Mouse (Mus musculus): ENCODE measurements around the gene Cenpa. TPM values are rescaled to one million over a fixed set of nuclear protein-coding genes. Genes with fewer than 3 reads are reported as not detected.
A peak's percentile ranks its signal among the peaks of the same experiment; 100 is the strongest.
"Not testable (repeated sequence)": the region's sequence is repeated elsewhere in the genome, so short reads cannot be mapped to it uniquely, and the experiment has no call there.

Cenpa gene
- total RNA-seq, 1 experiment from 2014 or later, result 39.1 TPM

- peak; percentile 36 for DNase-seq
These were observed 20.5 kb upstream of the Cenpa start for GRCm38 (mm10) chr5:30646036-30646435.

- DNase-seq, result no peak
These were observed 19.2 kb upstream of the Cenpa start for GRCm38 (mm10) chr5:30647396-30647795.

GRCm38 (mm10) chr5:30647815-30648560, 18.6 kb upstream of the Cenpa start, which contains the start of gene Slc35f6:
TSS of gene Slc35f6 (plus strand) at chr5:30647933.
- peak; percentile 97 for DNase-seq

- no peak for DNase-seq
These were observed 17.0 kb upstream of the Cenpa start for GRCm38 (mm10) chr5:30649558-30649957.

- DNase-seq, result peak; percentile 65
These were observed 15.8 kb upstream of the Cenpa start for GRCm38 (mm10) chr5:30650756-30651155.

- peak; percentile 55 for DNase-seq
These were observed 15.0 kb upstream of the Cenpa start for GRCm38 (mm10) chr5:30651554-30651953.

GRCm38 (mm10) chr5:30653246-30653645, 13.3 kb upstream of the Cenpa start:
- no peak for DNase-seq

GRCm38 (mm10) chr5:30655042-30655441, 11.5 kb upstream of the Cenpa start:
- DNase-seq, result no peak

- no peak for DNase-seq
These were observed 10.9 kb upstream of the Cenpa start for GRCm38 (mm10) chr5:30655526-30656195.

GRCm38 (mm10) chr5:30659042-30659441, 7.5 kb upstream of the Cenpa start:
- no peak for DNase-seq

GRCm38 (mm10) chr5:30660278-30660677, 6.3 kb upstream of the Cenpa start:
- no peak for DNase-seq

- DNase-seq, result no peak
These were observed 5.8 kb upstream of the Cenpa start for GRCm38 (mm10) chr5:30660813-30661212.

- DNase-seq, result no peak
These were observed 1.2 kb upstream of the Cenpa start for GRCm38 (mm10) chr5:30665360-30665759.

GRCm38 (mm10) chr5:30665968-30666367, 609 bp upstream of the Cenpa start:
- no peak for DNase-seq

- DNase-seq, result no peak
These were observed 638 bp downstream of the Cenpa start for GRCm38 (mm10) chr5:30667215-30667614.

- DNase-seq, result no peak
These were observed 1.1 kb downstream of the Cenpa start for GRCm38 (mm10) chr5:30667686-30668085.

- no peak for DNase-seq
These were observed 2.3 kb downstream of the Cenpa start for GRCm38 (mm10) chr5:30668637-30669495.

- DNase-seq, result no peak
These were observed 2.9 kb downstream of the Cenpa start for GRCm38 (mm10) chr5:30669496-30669830.

- no peak for DNase-seq
These were observed 3.5 kb downstream of the Cenpa start for GRCm38 (mm10) chr5:30670091-30670490.

- DNase-seq, result no peak
These were observed 7.4 kb downstream of the Cenpa start for GRCm38 (mm10) chr5:30674001-30674400.

- no peak for DNase-seq
These were observed 10.2 kb downstream of the Cenpa start for GRCm38 (mm10) chr5:30676800-30677199.

- not testable (repeated sequence) for DNase-seq
These were observed 11.5 kb downstream of the Cenpa start for GRCm38 (mm10) chr5:30678069-30678468.

Measured in adrenal gland, postnatal 14 days (tissue).